Mouse (Mus musculus) v-Abl transformed pro-B cells (cell line): ENCODE results near the gene Plg.

Source experiments
- in situ Hi-C, 2 experiments: fragments of 400-800 bp; cut with MboI; formaldehyde crosslinking; loops; one replicate each; pipeline ENCODE4 v1.15.1; 2025; ENCODE audit not compliant: unreplicated experiment in 2 of 2

Gene Plg

GRCm38 (mm10) chr17:12377981-12378705 lies at the start of gene Plg:
Gene Plg, plus strand, starts transcription at chr17:12378608.
- in situ Hi-C loops, result no loop called here

- in situ Hi-C loops, result no loop called here
These were observed 43.3 kb upstream of the Plg start for GRCm38 (mm10) chr17:12335115-12335514.

- in situ Hi-C loops, result no loop called here
These were observed 42.1 kb upstream of the Plg start for GRCm38 (mm10) chr17:12336073-12336868.

- in situ Hi-C loops, result no loop called here
These were observed 41.3 kb upstream of the Plg start for GRCm38 (mm10) chr17:12337156-12337555.

GRCm38 (mm10) chr17:12343702-12344376 lies 34.6 kb upstream of the Plg start:
- in situ Hi-C loops, result no loop called here

- in situ Hi-C loops, result no loop called here
These were observed 30.9 kb upstream of the Plg start for GRCm38 (mm10) chr17:12347462-12347861.

- in situ Hi-C loops, result no loop called here
These were observed 26.8 kb upstream of the Plg start for GRCm38 (mm10) chr17:12351564-12351963.

- in situ Hi-C loops, result no loop called here
These were observed 25.6 kb upstream of the Plg start for GRCm38 (mm10) chr17:12352781-12353180.

- in situ Hi-C loops, result loop anchor here (5.0 kb wide), 2 partner anchors 58 to 258 kb away; no protein-coding TSS in a partner anchor
These were observed 18.5 kb upstream of the Plg start for GRCm38 (mm10) chr17:12359876-12360275.

- in situ Hi-C loops, result loop anchor here (5.0 kb wide), 2 partner anchors 62 to 262 kb away; no protein-coding TSS in a partner anchor
These were observed 14.6 kb upstream of the Plg start for GRCm38 (mm10) chr17:12363601-12364425.

GRCm38 (mm10) chr17:12364426-12364735 lies 14.0 kb upstream of the Plg start:
- in situ Hi-C loops, result loop anchor here (5.0 kb wide), 2 partner anchors 62 to 262 kb away; no protein-coding TSS in a partner anchor

GRCm38 (mm10) chr17:12367373-12367930 lies 11.0 kb upstream of the Plg start:
- in situ Hi-C loops, result loop anchor here in 1 of 2 experiments (5.0 kb wide), 3 partner anchors 65 to 330 kb away; no protein-coding TSS in a partner anchor

- in situ Hi-C loops, result loop anchor here in 1 of 2 experiments (5.0 kb wide), 3 partner anchors 67 to 332 kb away; no protein-coding TSS in a partner anchor
These were observed 9.0 kb upstream of the Plg start for GRCm38 (mm10) chr17:12369393-12369792.

- in situ Hi-C loops, result loop anchor here in 1 of 2 experiments (5.0 kb wide), 3 partner anchors 108 to 333 kb away; no protein-coding TSS in a partner anchor
These were observed 8.1 kb upstream of the Plg start for GRCm38 (mm10) chr17:12370289-12370688.

GRCm38 (mm10) chr17:12371310-12371925 lies 7.0 kb upstream of the Plg start:
- in situ Hi-C loops, result loop anchor here in 1 of 2 experiments (5.0 kb wide), 3 partner anchors 109 to 334 kb away; no protein-coding TSS in a partner anchor

- in situ Hi-C loops, result loop anchor here in 1 of 2 experiments (5.0 kb wide), 3 partner anchors 110 to 335 kb away; no protein-coding TSS in a partner anchor
These were observed 6.4 kb upstream of the Plg start for GRCm38 (mm10) chr17:12372021-12372420.

- in situ Hi-C loops, result loop anchor here in 1 of 2 experiments (5.0 kb wide), 3 partner anchors 111 to 336 kb away; no protein-coding TSS in a partner anchor
These were observed 4.7 kb upstream of the Plg start for GRCm38 (mm10) chr17:12373601-12374144.

GRCm38 (mm10) chr17:12380287-12380686 lies 1.9 kb downstream of the Plg start:
- in situ Hi-C loops, result no loop called here

- in situ Hi-C loops, result no loop called here
These were observed 3.2 kb downstream of the Plg start for GRCm38 (mm10) chr17:12381579-12381978.
